Mouse (Mus musculus): ENCODE data around the gene Tnrc6b. TPM values are rescaled to one million over a fixed set of nuclear protein-coding genes. Genes with fewer than 3 reads are reported as not detected.

The Tnrc6b gene
- 34.8 and 40.0 TPM in 2 replicates for polyA plus RNA-seq (2011; ENCODE audit: insufficient read depth, insufficient read length, low read depth, missing spikeins)

- TF ChIP-seq CTCF (IDR thresholded peaks at IDR 0.05; ENCODE audit: low read depth, low read length) (no peak), POLR2A (IDR thresholded peaks at IDR 0.05; ENCODE audit: insufficient read depth, low read length) (peak; percentile 73), EP300 (IDR thresholded peaks at IDR 0.05; ENCODE audit: insufficient read depth, low read depth, low read length) (no peak)
- H3K36me3 ChIP-seq (ENCODE audit: control insufficient read depth, insufficient read depth, low read length, poor library complexity, severe bottlenecking), result no peaks in the 10 kb centered on the region
- peak within 1 kb of the TSS; percentile 87 for H3K4me3 ChIP-seq (ENCODE audit: low read depth, low read length)
- no peaks in the 10 kb centered on the region for H3K4me1 ChIP-seq (ENCODE audit: control insufficient read depth, insufficient read depth, low read length)
- H3K9ac ChIP-seq (ENCODE audit: low read depth, poor library complexity, severe bottlenecking), result peak within 1 kb of the TSS; percentile 78
- no peak within 1 kb of the TSS for H3K27ac ChIP-seq (ENCODE audit: insufficient read depth, low read length)
- H3K9me3 ChIP-seq (replicated peaks; ENCODE audit: control insufficient read depth, insufficient read depth, low read length, poor library complexity, severe bottlenecking), result no peaks in the 10 kb centered on the region
- H3K27me3 ChIP-seq (ENCODE audit: control insufficient read depth, insufficient read depth, low read length, poor library complexity, severe bottlenecking), result no peaks in the 10 kb centered on the region
Observed at GRCm38 (mm10) chr15:80710608-80711363, at the start of gene Tnrc6b. TSS of gene Tnrc6b (plus strand) at chr15:80711313.

DNA sequence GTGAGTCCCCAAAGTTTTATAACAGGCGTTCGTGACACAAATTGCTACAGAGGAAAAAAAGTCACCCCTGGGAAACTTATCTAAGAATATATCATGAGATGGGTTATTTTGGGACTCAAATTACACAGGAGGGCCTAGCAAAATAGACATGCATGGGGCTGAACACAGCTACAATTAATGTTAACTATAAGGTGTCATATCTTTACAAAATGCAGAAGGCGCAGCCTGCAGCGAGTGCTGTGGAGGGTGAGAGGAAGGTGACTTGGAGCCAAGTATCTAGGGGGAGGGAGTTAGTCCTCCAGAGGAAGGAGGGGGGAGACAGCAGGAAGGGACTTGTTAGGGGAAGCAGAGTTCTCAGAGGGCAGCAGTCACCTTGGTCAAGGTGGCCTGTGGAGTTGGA, 46.7 kb upstream of the Tnrc6b start:
- no peak overlapping the region for H3K9ac ChIP-seq (ENCODE audit: low read depth, poor library complexity, severe bottlenecking)

GRCm38 (mm10) chr15:80671295-80672252, 39.5 kb upstream of the Tnrc6b start, which contains the start of gene Fam83f:
TSS of gene Fam83f (plus strand) at chr15:80671847.
- H3K27me3 ChIP-seq (ENCODE audit: control insufficient read depth, insufficient read depth, low read length, poor library complexity, severe bottlenecking), result no peaks in the 10 kb centered on the region
- no peaks in the 10 kb centered on the region for H3K36me3 ChIP-seq (ENCODE audit: control insufficient read depth, insufficient read depth, low read length, poor library complexity, severe bottlenecking)
- 0 out of 2 replicates have a peak, but pooled peaks cover 2% of the 10 kb centered on the region for H3K9me3 ChIP-seq (replicated peaks; ENCODE audit: control insufficient read depth, insufficient read depth, low read length, poor library complexity, severe bottlenecking)
- H3K4me3 ChIP-seq (ENCODE audit: low read depth, low read length), result peak within 1 kb of the TSS; percentile 48
- no peak within 1 kb of the TSS for H3K27ac ChIP-seq (ENCODE audit: insufficient read depth, low read length)
- TF ChIP-seq EP300 (IDR thresholded peaks at IDR 0.05; ENCODE audit: insufficient read depth, low read depth, low read length) (no peak), POLR2A (IDR thresholded peaks at IDR 0.05; ENCODE audit: insufficient read depth, low read length) (no peak)
- no peaks in the 10 kb centered on the region for H3K4me1 ChIP-seq (ENCODE audit: control insufficient read depth, insufficient read depth, low read length)
- peak within 1 kb of the TSS; percentile 50 for H3K9ac ChIP-seq (ENCODE audit: low read depth, poor library complexity, severe bottlenecking)

More for the DNA sequence above, 46.7 kb upstream of the Tnrc6b start:
- no peaks in the 10 kb centered on the region for H3K4me1 ChIP-seq (ENCODE audit: control insufficient read depth, insufficient read depth, low read length)
- H3K9me3 ChIP-seq (replicated peaks; ENCODE audit: control insufficient read depth, insufficient read depth, low read length, poor library complexity, severe bottlenecking), result 0 out of 2 replicates have a peak, but pooled peaks cover 2% of the 10 kb centered on the region
- TF ChIP-seq POLR2A (IDR thresholded peaks at IDR 0.05; ENCODE audit: insufficient read depth, low read length) (no peak), EP300 (IDR thresholded peaks at IDR 0.05; ENCODE audit: insufficient read depth, low read depth, low read length) (no peak), CTCF (IDR thresholded peaks at IDR 0.05; ENCODE audit: low read depth, low read length) (no peak)
- no peak overlapping the region for H3K4me3 ChIP-seq (ENCODE audit: low read depth, low read length)
- H3K27me3 ChIP-seq (ENCODE audit: control insufficient read depth, insufficient read depth, low read length, poor library complexity, severe bottlenecking), result no peaks in the 10 kb centered on the region
- H3K36me3 ChIP-seq (ENCODE audit: control insufficient read depth, insufficient read depth, low read length, poor library complexity, severe bottlenecking), result no peaks in the 10 kb centered on the region
- no peak overlapping the region for H3K27ac ChIP-seq (ENCODE audit: insufficient read depth, low read length)

DNA sequence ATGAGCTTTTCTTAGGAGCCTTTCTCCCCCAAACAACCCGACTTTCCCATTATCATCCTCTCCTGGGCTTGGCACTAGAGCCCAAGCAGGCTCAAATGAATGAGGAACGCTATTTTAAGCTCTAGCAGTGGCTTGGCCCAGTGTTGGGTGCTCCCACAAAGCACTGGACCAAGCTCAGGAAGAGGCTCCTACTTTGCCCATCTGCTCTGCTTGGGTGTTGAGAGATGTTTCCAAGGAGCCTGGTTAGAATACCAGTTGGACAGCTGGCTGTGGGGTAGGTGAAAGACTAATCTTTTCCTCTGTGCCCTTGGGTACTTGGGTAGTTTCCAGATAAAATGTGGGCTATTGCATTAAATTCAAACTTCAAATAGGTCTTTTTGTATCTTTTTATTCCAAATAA, 38.3 kb upstream of the Tnrc6b start:
- Histone ChIP-seq H3K9ac (ENCODE audit: low read depth, poor library complexity, severe bottlenecking) (no peak overlapping the region), H3K27ac (ENCODE audit: insufficient read depth, low read length) (no peak overlapping the region), H3K9me3 (replicated peaks; ENCODE audit: control insufficient read depth, insufficient read depth, low read length, poor library complexity, severe bottlenecking) (no peaks in the 10 kb centered on the region), H3K4me1 (ENCODE audit: control insufficient read depth, insufficient read depth, low read length) (no peaks in the 10 kb centered on the region), H3K27me3 (ENCODE audit: control insufficient read depth, insufficient read depth, low read length, poor library complexity, severe bottlenecking) (no peaks in the 10 kb centered on the region), H3K36me3 (ENCODE audit: control insufficient read depth, insufficient read depth, low read length, poor library complexity, severe bottlenecking) (no peaks in the 10 kb centered on the region), H3K4me3 (ENCODE audit: low read depth, low read length) (no peak overlapping the region)
- TF ChIP-seq POLR2A (IDR thresholded peaks at IDR 0.05; ENCODE audit: insufficient read depth, low read length) (no peak), EP300 (IDR thresholded peaks at IDR 0.05; ENCODE audit: insufficient read depth, low read depth, low read length) (no peak), CTCF (IDR thresholded peaks at IDR 0.05; ENCODE audit: low read depth, low read length) (no peak)

DNA sequence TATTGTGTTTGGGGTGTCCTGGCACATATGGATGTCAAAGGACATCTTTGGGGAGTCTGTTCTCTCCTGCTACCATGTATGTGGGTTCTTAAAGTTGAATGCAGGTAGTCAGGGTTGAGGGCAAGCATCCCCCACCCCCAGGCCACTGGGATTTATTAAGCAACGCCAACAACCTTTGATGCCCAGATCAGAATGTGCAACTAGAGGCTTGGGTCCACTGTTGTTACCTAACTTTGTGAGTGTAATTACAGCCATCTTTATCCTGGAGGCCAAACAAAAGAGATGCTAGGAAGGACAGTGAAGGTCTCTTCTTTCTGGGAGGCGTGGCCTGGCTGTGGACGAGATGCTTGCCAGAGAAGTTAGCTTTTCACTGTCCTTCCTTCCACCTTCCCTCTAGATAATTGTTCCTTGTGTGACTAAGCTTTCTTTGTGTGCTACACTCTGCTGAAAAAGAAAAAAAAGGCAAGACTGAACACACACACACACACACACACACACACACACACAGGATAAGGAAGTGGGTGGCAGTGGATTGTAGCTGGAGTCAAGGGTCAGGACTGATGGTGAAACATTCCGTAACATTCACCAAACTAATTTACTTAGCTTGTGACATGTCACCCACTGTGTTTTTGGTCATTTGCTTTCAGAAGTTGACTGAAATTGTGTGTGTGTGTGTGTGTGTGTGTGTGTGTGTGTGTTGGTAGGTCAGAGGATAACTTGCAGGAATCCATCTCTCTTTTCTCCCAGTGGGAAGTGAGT, 37.6 kb upstream of the Tnrc6b start:
- Histone ChIP-seq H3K9ac (ENCODE audit: low read depth, poor library complexity, severe bottlenecking) (no peak overlapping the region), H3K9me3 (replicated peaks; ENCODE audit: control insufficient read depth, insufficient read depth, low read length, poor library complexity, severe bottlenecking) (no peaks in the 10 kb centered on the region), H3K27ac (ENCODE audit: insufficient read depth, low read length) (no peak overlapping the region), H3K27me3 (ENCODE audit: control insufficient read depth, insufficient read depth, low read length, poor library complexity, severe bottlenecking) (no peaks in the 10 kb centered on the region), H3K4me3 (ENCODE audit: low read depth, low read length) (no peak overlapping the region), H3K4me1 (ENCODE audit: control insufficient read depth, insufficient read depth, low read length) (no peaks in the 10 kb centered on the region), H3K36me3 (ENCODE audit: control insufficient read depth, insufficient read depth, low read length, poor library complexity, severe bottlenecking) (no peaks in the 10 kb centered on the region)
- TF ChIP-seq POLR2A (IDR thresholded peaks at IDR 0.05; ENCODE audit: insufficient read depth, low read length), result no peak
- no peak for TF ChIP-seq EP300 (IDR thresholded peaks at IDR 0.05; ENCODE audit: insufficient read depth, low read depth, low read length)
- no peak for TF ChIP-seq CTCF (IDR thresholded peaks at IDR 0.05; ENCODE audit: low read depth, low read length)

Measured in ES-Bruce4 (cell line).